Mouse (Mus musculus) hindbrain, embryonic 12.5 days (tissue): Measurements from ENCODE around the gene Setd5. TPM values are rescaled to one million over a fixed set of nuclear protein-coding genes. Genes with fewer than 3 reads are reported as not detected.

Source experiments
- ATAC-seq: fragments of 200-750 bp; cut with Nextera tagmentation; 2 replicates; pipeline ENCODE4 v1.8.0; 2017; ENCODE audit warnings: moderate TSS enrichment; ENCODE audit not compliant: low FRiP score
- H3K27ac ChIP-seq: fragments of 300-500 bp; sonication (generic); 2 replicates; pipeline ENCODE4 v1.5.1; 2016; ENCODE audit warnings: mild to moderate bottlenecking
- H3K27me3 ChIP-seq: fragments of 300-500 bp; sonication (generic); 2 replicates; pipeline ENCODE4 v1.6.1; 2016; ENCODE audit warnings: mild to moderate bottlenecking
- H3K36me3 ChIP-seq: fragments of 300-500 bp; sonication (generic); 2 replicates; pipeline ENCODE4 v1.6.1; 2016; ENCODE audit warnings: mild to moderate bottlenecking
- H3K4me1 ChIP-seq: fragments of 300-500 bp; sonication (generic); 2 replicates; pipeline ENCODE4 v1.6.1; 2016
- H3K4me2 ChIP-seq: fragments of 300-500 bp; sonication (generic); replicated peaks from 2 replicates; pipeline ENCODE4 v1.6.1; 2016; ENCODE audit warnings: mild to moderate bottlenecking
- H3K4me3 ChIP-seq: fragments of 300-500 bp; sonication (generic); 2 replicates; pipeline ENCODE4 v1.5.1; 2016; ENCODE audit warnings: mild to moderate bottlenecking
- H3K9ac ChIP-seq: fragments of 300-500 bp; sonication (generic); 2 replicates; pipeline ENCODE4 v1.6.1; 2016; ENCODE audit warnings: mild to moderate bottlenecking, moderate library complexity
- H3K9me3 ChIP-seq: fragments of 300-500 bp; sonication (generic); replicated peaks from 2 replicates; pipeline ENCODE4 v1.6.1; 2016; ENCODE audit warnings: mild to moderate bottlenecking
- WGBS: fragments of 180-500 bp; shearing (Covaris S2); methylation state at CpG from one replicate; pipeline ENCODE4 v1.1.7; 2016; 5-methylcytosine and 5-hydroxymethylcytosine counted together
- polyA plus RNA-seq: library from polyadenylated mRNA; unstranded; fragments of >200 nt; fragmentation: Nextera tagmentation; extraction: Ambion mirVana; gene quantifications from 2 replicates; pipeline ENCODE4 v1.2.1, GENCODE M21; 2016

Gene Setd5
- polyA plus RNA-seq, 1 experiment from 2014 or later = 67.1 TPM

GRCm38 (mm10) chr6:113178286-113179194 lies 101.4 kb downstream of the Setd5 start:
- no peaks in the 10 kb centered on the region for H3K27me3 ChIP-seq
- H3K4me3 ChIP-seq = peak overlapping the region; percentile 14; the same call in 1 of the 2 replicates
- WGBS = 20% methylated on average over 14 of the region's 14 CpGs
- ATAC-seq = peak; percentile 93
- H3K4me2 ChIP-seq = peak overlapping the region; percentile 43
- H3K9me3 ChIP-seq = no peaks in the 10 kb centered on the region
- H3K27ac ChIP-seq = peak overlapping the region; percentile 73
- H3K4me1 ChIP-seq = peaks cover 17% of the 10 kb centered on the region
- H3K9ac ChIP-seq = peak overlapping the region; percentile 18; the same call in 1 of the 2 replicates
- peaks cover 7% of the 10 kb centered on the region for H3K36me3 ChIP-seq

- Histone ChIP-seq H3K4me3 (no peak overlapping the region), H3K27ac (peak overlapping the region; percentile 73)
- peak; percentile 51 for ATAC-seq
Observed at GRCm38 (mm10) chr6:113179195-113179733, 102.1 kb downstream of the Setd5 start.

GRCm38 (mm10) chr6:113184163-113184562 lies 107.0 kb downstream of the Setd5 start:
- no peaks in the 10 kb centered on the region for H3K27me3 ChIP-seq

More at GRCm38 (mm10) chr6:113179195-113179733, 102.1 kb downstream of the Setd5 start:
- H3K4me1 ChIP-seq = peaks cover 17% of the 10 kb centered on the region
- no peaks in the 10 kb centered on the region for H3K27me3 ChIP-seq
- 23% methylated on average over 4 of the region's 4 CpGs for WGBS
- peaks cover 7% of the 10 kb centered on the region for H3K36me3 ChIP-seq
- H3K4me2 ChIP-seq = peak overlapping the region; percentile 43
- H3K9me3 ChIP-seq = no peaks in the 10 kb centered on the region
- 0 out of 2 replicates have a peak overlapping the region, but pooled peaks have one; percentile 19 for H3K9ac ChIP-seq

GRCm38 (mm10) chr6:113184866-113185525 lies 107.8 kb downstream of the Setd5 start:
- Histone ChIP-seq H3K27me3 (no peaks in the 10 kb centered on the region), H3K4me2 (no peak overlapping the region), H3K36me3 (peaks cover 12% of the 10 kb centered on the region; the same call in 1 of the 2 replicates), H3K4me1 (peaks cover under 1% of the 10 kb centered on the region), H3K4me3 (no peak overlapping the region), H3K9me3 (no peaks in the 10 kb centered on the region), H3K27ac (no peak overlapping the region), H3K9ac (no peak overlapping the region)
- WGBS = 86% methylated on average over 21 of the region's 21 CpGs
- no peak for ATAC-seq

More at GRCm38 (mm10) chr6:113184163-113184562, 107.0 kb downstream of the Setd5 start:
- peaks cover 12% of the 10 kb centered on the region; the same call in 1 of the 2 replicates for H3K36me3 ChIP-seq
- no peak overlapping the region for H3K27ac ChIP-seq
- H3K4me2 ChIP-seq = no peak overlapping the region
- peaks cover 9% of the 10 kb centered on the region for H3K4me1 ChIP-seq
- ATAC-seq = no peak
- H3K9me3 ChIP-seq = no peaks in the 10 kb centered on the region
- 72% methylated on average over 9 of the region's 9 CpGs for WGBS
- no peak overlapping the region for H3K4me3 ChIP-seq
- H3K9ac ChIP-seq = no peak overlapping the region

GRCm38 (mm10) chr6:113193765-113194460 lies 116.7 kb downstream of the Setd5 start:
- Histone ChIP-seq H3K27me3 (peaks cover 18% of the 10 kb centered on the region), H3K4me2 (peak overlapping the region; percentile 96), H3K36me3 (no peaks in the 10 kb centered on the region), H3K4me1 (peaks cover 33% of the 10 kb centered on the region), H3K9me3 (no peaks in the 10 kb centered on the region), H3K27ac (0 out of 2 replicates have a peak overlapping the region, but pooled peaks have one; percentile 13), H3K9ac (peak overlapping the region; percentile 89), H3K4me3 (peak overlapping the region; percentile 76)
- 4% methylated on average over 46 of the region's 46 CpGs for WGBS
- peak; percentile 49 for ATAC-seq

GRCm38 (mm10) chr6:113194517-113194840 lies 117.3 kb downstream of the Setd5 start:
- Histone ChIP-seq H3K4me3 (peak overlapping the region; percentile 76), H3K27me3 (peaks cover 18% of the 10 kb centered on the region), H3K9me3 (no peaks in the 10 kb centered on the region), H3K27ac (peak overlapping the region; percentile 52; the same call in 1 of the 2 replicates), H3K4me2 (peak overlapping the region; percentile 96), H3K9ac (peak overlapping the region; percentile 89), H3K36me3 (no peaks in the 10 kb centered on the region), H3K4me1 (peaks cover 33% of the 10 kb centered on the region)
- no peak for ATAC-seq
- 3% methylated on average over 5 of the region's 5 CpGs for WGBS

- Histone ChIP-seq H3K27ac (peak within 1 kb of the TSS; percentile 52; the same call in 1 of the 2 replicates), H3K4me3 (peak within 1 kb of the TSS; percentile 76)
- ATAC-seq = peak; percentile 86
Observed at GRCm38 (mm10) chr6:113194841-113195595, 117.9 kb downstream of the Setd5 start, which contains the start of gene Lhfpl4. Lhfpl4 (minus strand) TSS chr6:113195384.

GRCm38 (mm10) chr6:113195596-113195992 lies 118.4 kb downstream of the Setd5 start:
- H3K4me3 ChIP-seq = peak overlapping the region; percentile 76
- H3K4me2 ChIP-seq = peak overlapping the region; percentile 96
- peaks cover 33% of the 10 kb centered on the region for H3K4me1 ChIP-seq
- no peaks in the 10 kb centered on the region for H3K9me3 ChIP-seq
- H3K27me3 ChIP-seq = peaks cover 18% of the 10 kb centered on the region
- H3K9ac ChIP-seq = peak overlapping the region; percentile 89
- 6% methylated on average over 9 of the region's 9 CpGs for WGBS
- ATAC-seq = peak; percentile 45; the same call in 1 of the 2 replicates
- peak overlapping the region; percentile 52; the same call in 1 of the 2 replicates for H3K27ac ChIP-seq
- no peaks in the 10 kb centered on the region for H3K36me3 ChIP-seq

More at GRCm38 (mm10) chr6:113194841-113195595, 117.9 kb downstream of the Setd5 start, which contains the start of gene Lhfpl4:
- Histone ChIP-seq H3K4me2 (peak within 1 kb of the TSS; percentile 96), H3K9ac (peak within 1 kb of the TSS; percentile 89), H3K9me3 (no peaks in the 10 kb centered on the region), H3K27me3 (peaks cover 18% of the 10 kb centered on the region), H3K36me3 (no peaks in the 10 kb centered on the region), H3K4me1 (peaks cover 33% of the 10 kb centered on the region)
- 1% methylated on average over 45 of the region's 66 CpGs for WGBS

Other genes starting within 250 kb of the Setd5 start
- 44.8 and 48.9 TPM in 2 replicates for gene Srgap3, start 130.1 kb upstream of the Setd5 start, polyA plus RNA-seq
- 56.6 and 63.3 TPM in 2 replicates for gene Thumpd3, start 31.1 kb upstream of the Setd5 start, polyA plus RNA-seq
- gene Lhfpl4, start 118.0 kb downstream of the Setd5 start, polyA plus RNA-seq = 41.1 and 43.0 TPM in 2 replicates
- 43.3 and 43.8 TPM in 2 replicates for gene Mtmr14, start 160.5 kb downstream of the Setd5 start, polyA plus RNA-seq
- 0.39 and 0.42 TPM in 2 replicates for gene Cpne9, start 204.9 kb downstream of the Setd5 start, polyA plus RNA-seq
- 28.2 and 28.4 TPM in 2 replicates for gene Brpf1, start 229.8 kb downstream of the Setd5 start, polyA plus RNA-seq
- gene Ogg1, start 249.6 kb downstream of the Setd5 start, polyA plus RNA-seq = 11.1 and 12.0 TPM in 2 replicates